Mouse (Mus musculus): ENCODE results near the gene Kremen1. TPM values are rescaled to one million over a fixed set of nuclear protein-coding genes. Genes with fewer than 3 reads are reported as not detected.

Gene Kremen1
- polyA plus RNA-seq, 1 experiment from 2014 or later: 16.5 TPM

- Histone ChIP-seq H3K4me1 (peaks cover 59% of the 10 kb centered on the region), H3K27me3 (replicated peaks; ENCODE audit: low read depth, poor library complexity, severe bottlenecking) (no peaks in the 10 kb centered on the region), H3K36me3 (replicated peaks) (peaks cover 20% of the 10 kb centered on the region), H3K9me3 (no peaks in the 10 kb centered on the region), H3K4me3 (no peak overlapping the region), H3K27ac (replicated peaks) (no peak overlapping the region)
- no peak for DNase-seq (ENCODE audit: low spot score)
- 93% methylated on average over 7 of the region's 7 CpGs for WGBS
Measured at GRCm38 (mm10) chr11:5243208-5243607, 18.1 kb downstream of the Kremen1 start.

GRCm38 (mm10) chr11:5242158-5242557 lies 19.2 kb downstream of the Kremen1 start:
- H3K9me3 ChIP-seq: no peaks in the 10 kb centered on the region
- H3K4me3 ChIP-seq: no peak overlapping the region
- H3K4me1 ChIP-seq: peaks cover 59% of the 10 kb centered on the region
- H3K27ac ChIP-seq (replicated peaks): no peak overlapping the region
- DNase-seq (ENCODE audit: low spot score): no peak
- H3K27me3 ChIP-seq (replicated peaks; ENCODE audit: low read depth, poor library complexity, severe bottlenecking): no peaks in the 10 kb centered on the region
- WGBS: 82% methylated on average over 8 of the region's 8 CpGs
- peaks cover 31% of the 10 kb centered on the region for H3K36me3 ChIP-seq (replicated peaks)

GRCm38 (mm10) chr11:5239706-5240690 lies 21.4 kb downstream of the Kremen1 start:
- Histone ChIP-seq H3K4me1 (peaks cover 62% of the 10 kb centered on the region), H3K27me3 (replicated peaks; ENCODE audit: low read depth, poor library complexity, severe bottlenecking) (no peaks in the 10 kb centered on the region), H3K27ac (replicated peaks) (peak overlapping the region; percentile 76), H3K9me3 (no peaks in the 10 kb centered on the region), H3K4me3 (peak overlapping the region; percentile 27; the same call in 1 of the 2 replicates), H3K36me3 (replicated peaks) (peaks cover 35% of the 10 kb centered on the region)
- DNase-seq (ENCODE audit: low spot score): peak; percentile 81
- 6% methylated on average over 10 of the region's 10 CpGs for WGBS

GRCm38 (mm10) chr11:5219910-5220447 lies 41.4 kb downstream of the Kremen1 start:
- H3K4me3 ChIP-seq: no peak overlapping the region
- no peaks in the 10 kb centered on the region for H3K27me3 ChIP-seq (replicated peaks; ENCODE audit: low read depth, poor library complexity, severe bottlenecking)
- H3K4me1 ChIP-seq: peaks cover 37% of the 10 kb centered on the region
- no peak for DNase-seq (ENCODE audit: low spot score)
- no peaks in the 10 kb centered on the region for H3K36me3 ChIP-seq (replicated peaks)
- 42% methylated on average over 6 of the region's 6 CpGs for WGBS
- H3K27ac ChIP-seq (replicated peaks): no peak overlapping the region
- no peaks in the 10 kb centered on the region for H3K9me3 ChIP-seq

- no peak overlapping the region for H3K27ac ChIP-seq (replicated peaks)
- H3K27me3 ChIP-seq (replicated peaks; ENCODE audit: low read depth, poor library complexity, severe bottlenecking): no peaks in the 10 kb centered on the region
- no peak for DNase-seq (ENCODE audit: low spot score)
- H3K36me3 ChIP-seq (replicated peaks): peaks cover 4% of the 10 kb centered on the region
- H3K4me3 ChIP-seq: no peak overlapping the region
- H3K4me1 ChIP-seq: peaks cover 37% of the 10 kb centered on the region
- no peaks in the 10 kb centered on the region for H3K9me3 ChIP-seq
- WGBS: 87% methylated on average over 4 of the region's 4 CpGs
Measured at GRCm38 (mm10) chr11:5219371-5219770, 42.0 kb downstream of the Kremen1 start.

GRCm38 (mm10) chr11:5215401-5216187 lies 45.8 kb downstream of the Kremen1 start:
- H3K27me3 ChIP-seq (replicated peaks; ENCODE audit: low read depth, poor library complexity, severe bottlenecking): no peaks in the 10 kb centered on the region
- DNase-seq (ENCODE audit: low spot score): no peak
- peaks cover 20% of the 10 kb centered on the region for H3K4me1 ChIP-seq
- H3K27ac ChIP-seq (replicated peaks): no peak overlapping the region
- WGBS: 90% methylated on average over 14 of the region's 14 CpGs
- H3K4me3 ChIP-seq: no peak overlapping the region
- H3K9me3 ChIP-seq: no peaks in the 10 kb centered on the region
- peaks cover 7% of the 10 kb centered on the region for H3K36me3 ChIP-seq (replicated peaks)

GRCm38 (mm10) chr11:5214483-5215040 lies 46.8 kb downstream of the Kremen1 start:
- H3K9me3 ChIP-seq: no peaks in the 10 kb centered on the region
- WGBS: 90% methylated on average over 6 of the region's 6 CpGs

GRCm38 (mm10) chr11:5203054-5203453 lies 58.3 kb downstream of the Kremen1 start:
- H3K9me3 ChIP-seq: no peaks in the 10 kb centered on the region
- WGBS: 85% methylated on average over 6 of the region's 6 CpGs
- DNase-seq (ENCODE audit: low spot score): no peak
- H3K4me3 ChIP-seq: no peak overlapping the region
- peaks cover 22% of the 10 kb centered on the region for H3K4me1 ChIP-seq
- peak overlapping the region; percentile 67 for H3K27ac ChIP-seq (replicated peaks)
- H3K27me3 ChIP-seq (replicated peaks; ENCODE audit: low read depth, poor library complexity, severe bottlenecking): no peaks in the 10 kb centered on the region
- peaks cover 69% of the 10 kb centered on the region for H3K36me3 ChIP-seq (replicated peaks)

More at GRCm38 (mm10) chr11:5214483-5215040, 46.8 kb downstream of the Kremen1 start:
- Histone ChIP-seq H3K4me3 (no peak overlapping the region), H3K36me3 (replicated peaks) (peaks cover 12% of the 10 kb centered on the region), H3K27ac (replicated peaks) (no peak overlapping the region), H3K4me1 (peaks cover 9% of the 10 kb centered on the region), H3K27me3 (replicated peaks; ENCODE audit: low read depth, poor library complexity, severe bottlenecking) (no peaks in the 10 kb centered on the region)
- DNase-seq (ENCODE audit: low spot score): no peak

GRCm38 (mm10) chr11:5201799-5202680 lies 59.3 kb downstream of the Kremen1 start:
- DNase-seq (ENCODE audit: low spot score): no peak
- Histone ChIP-seq H3K9me3 (no peaks in the 10 kb centered on the region), H3K4me1 (peaks cover 24% of the 10 kb centered on the region), H3K36me3 (replicated peaks) (peaks cover 69% of the 10 kb centered on the region), H3K27ac (replicated peaks) (peak overlapping the region; percentile 67), H3K4me3 (no peak overlapping the region), H3K27me3 (replicated peaks; ENCODE audit: low read depth, poor library complexity, severe bottlenecking) (no peaks in the 10 kb centered on the region)
- WGBS: 80% methylated on average over 20 of the region's 20 CpGs

- no peak overlapping the region for H3K4me3 ChIP-seq
- H3K27me3 ChIP-seq (replicated peaks; ENCODE audit: low read depth, poor library complexity, severe bottlenecking): no peaks in the 10 kb centered on the region
- 92% methylated on average over 2 of the region's 2 CpGs for WGBS
- H3K36me3 ChIP-seq (replicated peaks): peaks cover 67% of the 10 kb centered on the region
- H3K4me1 ChIP-seq: peaks cover 37% of the 10 kb centered on the region
- no peak for DNase-seq (ENCODE audit: low spot score)
- no peaks in the 10 kb centered on the region for H3K9me3 ChIP-seq
- no peak overlapping the region for H3K27ac ChIP-seq (replicated peaks)
Measured at GRCm38 (mm10) chr11:5199879-5200278, 61.5 kb downstream of the Kremen1 start.

- peak overlapping the region; percentile 25 for H3K27ac ChIP-seq (replicated peaks)
- no peaks in the 10 kb centered on the region for H3K27me3 ChIP-seq (replicated peaks; ENCODE audit: low read depth, poor library complexity, severe bottlenecking)
- peaks cover 39% of the 10 kb centered on the region for H3K4me1 ChIP-seq
- no peak overlapping the region for H3K4me3 ChIP-seq
- DNase-seq (ENCODE audit: low spot score): no peak
- no peaks in the 10 kb centered on the region for H3K9me3 ChIP-seq
- 82% methylated on average over 5 of the region's 5 CpGs for WGBS
- peaks cover 69% of the 10 kb centered on the region for H3K36me3 ChIP-seq (replicated peaks)
Measured at GRCm38 (mm10) chr11:5197068-5197467, 64.3 kb downstream of the Kremen1 start.
